Mouse (Mus musculus): ENCODE measurements at regions not wholly inside any gene's neighbourhood (a gene's known extent, or its start where the extent isn't known, plus 50 kb on each side); places are given as distances from the start of the nearest gene placed in this dataset.

- DNase-seq (ENCODE audit: low read depth, low spot score): no peak
- TF ChIP-seq MAFK (IDR thresholded peaks at IDR 0.05; ENCODE audit: insufficient read depth, low read depth, low read length) (no peak), CHD2 (IDR thresholded peaks at IDR 0.05; ENCODE audit: low read depth, low read length) (no peak), HCFC1 (IDR thresholded peaks at IDR 0.05; ENCODE audit: borderline replicate concordance, insufficient read depth, low read length) (no peak), ZNF384 (IDR thresholded peaks at IDR 0.05; ENCODE audit: low read depth, low read length) (no peak), ZC3H11A (IDR thresholded peaks at IDR 0.05; ENCODE audit: borderline replicate concordance, low read depth, low read length) (no peak)
- Histone ChIP-seq H3K4me1 (ENCODE audit: control insufficient read depth in 2 of 2, insufficient read depth in 2 of 2, low read length in 2 of 2, poor library complexity in 1 of 2) (0 out of 4 replicates have a peak, but pooled peaks cover 0 to 3% of the 10 kb centered on the region in 2 experiments), H3K4me3 (ENCODE audit: insufficient read depth in 1 of 2, low read depth in 1 of 2, low read length in 2 of 2, poor library complexity in 1 of 2, severe bottlenecking in 1 of 2) (no peak overlapping the region), H3K9me3 (ENCODE audit: control insufficient read depth, insufficient read depth, low read depth, low read length) (no peaks in the 10 kb centered on the region), H3K9ac (ENCODE audit: insufficient read depth, low read depth, low read length, poor library complexity, severe bottlenecking) (no peak overlapping the region), H3K36me3 (ENCODE audit: control insufficient read depth, insufficient read depth, low read length, poor library complexity, severe bottlenecking) (no peaks in the 10 kb centered on the region), H3K27ac (ENCODE audit: insufficient read depth, low read depth, low read length, poor library complexity, severe bottlenecking) (no peak overlapping the region)
- in situ Hi-C loops (cut with MboI; ENCODE audit: low sequenced_read_pairs in 2 of 2, unreplicated experiment in 2 of 2): no loop called here
These were observed 235.7 kb upstream of the Nr5a2 start for GRCm38 (mm10) chr1:137195962-137196361.

- 0 out of 4 replicates have a peak, but pooled peaks cover 0 to 3% of the 10 kb centered on the region in 2 experiments for H3K4me1 ChIP-seq (ENCODE audit: control insufficient read depth in 2 of 2, insufficient read depth in 2 of 2, low read length in 2 of 2, poor library complexity in 1 of 2)
- no peak overlapping the region for H3K9ac ChIP-seq (ENCODE audit: insufficient read depth, low read depth, low read length, poor library complexity, severe bottlenecking)
- no peak overlapping the region for H3K4me3 ChIP-seq (ENCODE audit: insufficient read depth in 1 of 2, low read depth in 1 of 2, low read length in 2 of 2, poor library complexity in 1 of 2, severe bottlenecking in 1 of 2)
- H3K27ac ChIP-seq (ENCODE audit: insufficient read depth, low read depth, low read length, poor library complexity, severe bottlenecking): no peak overlapping the region
- TF ChIP-seq ZC3H11A (IDR thresholded peaks at IDR 0.05; ENCODE audit: borderline replicate concordance, low read depth, low read length) (no peak), ZNF384 (IDR thresholded peaks at IDR 0.05; ENCODE audit: low read depth, low read length) (no peak), CHD2 (IDR thresholded peaks at IDR 0.05; ENCODE audit: low read depth, low read length) (no peak), HCFC1 (IDR thresholded peaks at IDR 0.05; ENCODE audit: borderline replicate concordance, insufficient read depth, low read length) (no peak), MAFK (IDR thresholded peaks at IDR 0.05; ENCODE audit: insufficient read depth, low read depth, low read length) (no peak)
- H3K36me3 ChIP-seq (ENCODE audit: control insufficient read depth, insufficient read depth, low read length, poor library complexity, severe bottlenecking): no peaks in the 10 kb centered on the region
- DNase-seq (ENCODE audit: low read depth, low spot score): no peak
- in situ Hi-C loops (cut with MboI; ENCODE audit: low sequenced_read_pairs in 2 of 2, unreplicated experiment in 2 of 2): no loop called here
- H3K9me3 ChIP-seq (ENCODE audit: control insufficient read depth, insufficient read depth, low read depth, low read length): no peaks in the 10 kb centered on the region
These were observed 234.9 kb upstream of the Nr5a2 start for GRCm38 (mm10) chr1:137195065-137195620.

- Histone ChIP-seq H3K4me1 (ENCODE audit: control insufficient read depth in 2 of 2, insufficient read depth in 2 of 2, low read length in 2 of 2, poor library complexity in 1 of 2) (peaks cover 4 to 14% of the 10 kb centered on the region in 2 experiments; a peak in 3 of 4 replicates), H3K9me3 (ENCODE audit: control insufficient read depth, insufficient read depth, low read depth, low read length) (no peaks in the 10 kb centered on the region), H3K36me3 (ENCODE audit: control insufficient read depth, insufficient read depth, low read length, poor library complexity, severe bottlenecking) (no peaks in the 10 kb centered on the region), H3K9ac (ENCODE audit: insufficient read depth, low read depth, low read length, poor library complexity, severe bottlenecking) (no peak overlapping the region), H3K27ac (ENCODE audit: insufficient read depth, low read depth, low read length, poor library complexity, severe bottlenecking) (no peak overlapping the region), H3K4me3 (ENCODE audit: insufficient read depth in 1 of 2, low read depth in 1 of 2, low read length in 2 of 2, poor library complexity in 1 of 2, severe bottlenecking in 1 of 2) (no peak overlapping the region)
- TF ChIP-seq ZC3H11A (IDR thresholded peaks at IDR 0.05; ENCODE audit: borderline replicate concordance, low read depth, low read length): no peak
- TF ChIP-seq MAFK (IDR thresholded peaks at IDR 0.05; ENCODE audit: insufficient read depth, low read depth, low read length): no peak
- no peak for TF ChIP-seq CHD2 (IDR thresholded peaks at IDR 0.05; ENCODE audit: low read depth, low read length)
- TF ChIP-seq HCFC1 (IDR thresholded peaks at IDR 0.05; ENCODE audit: borderline replicate concordance, insufficient read depth, low read length): no peak
- no peak for TF ChIP-seq ZNF384 (IDR thresholded peaks at IDR 0.05; ENCODE audit: low read depth, low read length)
- no peak for DNase-seq (ENCODE audit: low read depth, low spot score)
- in situ Hi-C loops (cut with MboI; ENCODE audit: low sequenced_read_pairs in 2 of 2, unreplicated experiment in 2 of 2): no loop called here
These were observed 218.0 kb upstream of the Nr5a2 start for GRCm38 (mm10) chr1:137178231-137178630.

- Histone ChIP-seq H3K4me3 (ENCODE audit: insufficient read depth in 1 of 2, low read depth in 1 of 2, low read length in 2 of 2, poor library complexity in 1 of 2, severe bottlenecking in 1 of 2) (no peak overlapping the region), H3K9ac (ENCODE audit: insufficient read depth, low read depth, low read length, poor library complexity, severe bottlenecking) (no peak overlapping the region)
- in situ Hi-C loops (cut with MboI; ENCODE audit: low sequenced_read_pairs in 2 of 2, unreplicated experiment in 2 of 2): no loop called here
These were observed 216.4 kb upstream of the Nr5a2 start for GRCm38 (mm10) chr1:137176696-137177095.

GRCm38 (mm10) chr1:137174081-137174480 lies 213.8 kb upstream of the Nr5a2 start:
- TF ChIP-seq CHD2 (IDR thresholded peaks at IDR 0.05; ENCODE audit: low read depth, low read length) (peak; percentile 34; the same call in 1 of the 2 replicates), MAFK (IDR thresholded peaks at IDR 0.05; ENCODE audit: insufficient read depth, low read depth, low read length) (no peak)
- in situ Hi-C loops (cut with MboI; ENCODE audit: low sequenced_read_pairs in 2 of 2, unreplicated experiment in 2 of 2): no loop called here

More at GRCm38 (mm10) chr1:137176696-137177095, 216.4 kb upstream of the Nr5a2 start:
- Histone ChIP-seq H3K9me3 (ENCODE audit: control insufficient read depth, insufficient read depth, low read depth, low read length) (no peaks in the 10 kb centered on the region), H3K36me3 (ENCODE audit: control insufficient read depth, insufficient read depth, low read length, poor library complexity, severe bottlenecking) (no peaks in the 10 kb centered on the region), H3K27ac (ENCODE audit: insufficient read depth, low read depth, low read length, poor library complexity, severe bottlenecking) (no peak overlapping the region), H3K4me1 (ENCODE audit: control insufficient read depth in 2 of 2, insufficient read depth in 2 of 2, low read length in 2 of 2, poor library complexity in 1 of 2) (peaks cover 6 to 14% of the 10 kb centered on the region in 2 experiments; a peak in 3 of 4 replicates)
- no peak for DNase-seq (ENCODE audit: low read depth, low spot score)
- TF ChIP-seq ZNF384 (IDR thresholded peaks at IDR 0.05; ENCODE audit: low read depth, low read length) (no peak), HCFC1 (IDR thresholded peaks at IDR 0.05; ENCODE audit: borderline replicate concordance, insufficient read depth, low read length) (no peak)

More at GRCm38 (mm10) chr1:137174081-137174480, 213.8 kb upstream of the Nr5a2 start:
- H3K9ac ChIP-seq (ENCODE audit: insufficient read depth, low read depth, low read length, poor library complexity, severe bottlenecking): no peak overlapping the region
- no peaks in the 10 kb centered on the region for H3K36me3 ChIP-seq (ENCODE audit: control insufficient read depth, insufficient read depth, low read length, poor library complexity, severe bottlenecking)
- H3K4me1 ChIP-seq (ENCODE audit: control insufficient read depth in 2 of 2, insufficient read depth in 2 of 2, low read length in 2 of 2, poor library complexity in 1 of 2): peaks cover 12 to 14% of the 10 kb centered on the region in 2 experiments; a peak in 3 of 4 replicates
- DNase-seq (ENCODE audit: low read depth, low spot score): peak; percentile 65
- H3K27ac ChIP-seq (ENCODE audit: insufficient read depth, low read depth, low read length, poor library complexity, severe bottlenecking): peak overlapping the region; percentile 37
- no peak overlapping the region for H3K4me3 ChIP-seq (ENCODE audit: insufficient read depth in 1 of 2, low read depth in 1 of 2, low read length in 2 of 2, poor library complexity in 1 of 2, severe bottlenecking in 1 of 2)
- H3K9me3 ChIP-seq (ENCODE audit: control insufficient read depth, insufficient read depth, low read depth, low read length): no peaks in the 10 kb centered on the region

All from ES-E14 (cell line).